Mouse (Mus musculus): ENCODE results near the gene Dbndd2. TPM values are rescaled to one million over a fixed set of nuclear protein-coding genes. Genes with fewer than 3 reads are reported as not detected.

Gene Dbndd2
- polyA plus RNA-seq, 1 experiment from 2014 or later, result 0.94 TPM

DNA sequence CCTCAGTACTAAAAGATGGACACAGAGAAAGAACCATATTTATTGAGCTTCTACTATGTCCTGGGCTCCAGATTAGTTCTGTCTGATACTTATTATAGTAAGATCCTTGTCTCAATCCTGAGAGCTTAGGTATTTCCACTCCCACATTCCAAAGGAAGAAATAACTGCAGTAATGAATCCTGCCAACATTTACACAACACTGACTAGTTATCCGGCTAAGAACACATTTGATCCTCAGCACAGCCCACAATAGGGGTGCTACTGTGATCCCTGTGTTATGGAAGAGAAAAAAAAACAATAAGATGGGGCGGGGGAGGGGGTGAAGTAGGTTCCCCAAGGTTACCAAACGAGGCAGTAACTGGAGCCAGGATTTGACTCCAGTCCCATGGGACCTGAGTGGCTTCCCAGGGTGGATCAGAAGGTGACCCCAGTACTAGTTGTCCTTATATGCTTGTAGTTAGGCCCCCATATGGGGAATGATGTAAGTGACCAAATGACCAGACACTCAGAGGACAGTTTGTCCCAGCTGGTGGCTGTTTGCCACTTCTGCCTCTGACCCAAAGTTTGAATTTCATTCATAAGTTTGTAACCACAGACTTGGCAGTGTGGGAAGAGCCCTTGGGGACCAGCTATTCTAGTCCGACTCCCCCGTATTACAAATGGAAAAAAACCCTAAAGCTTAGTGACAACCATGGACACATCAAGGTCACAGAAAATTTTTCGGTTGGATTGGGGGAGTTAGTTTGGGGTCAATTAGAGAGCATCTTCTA, 30.3 kb upstream of the Dbndd2 start:
- WGBS (ENCODE audit: insufficient replicate concordance), result 57% methylated on average over 6 of the region's 6 CpGs
- no peak overlapping the region for H3K9ac ChIP-seq
- no peak overlapping the region for H3K4me3 ChIP-seq
- no peak overlapping the region for H3K4me2 ChIP-seq
- H3K27ac ChIP-seq, result no peak overlapping the region
- H3K4me1 ChIP-seq, result peaks cover 11% of the 10 kb centered on the region; the same call in 1 of the 2 replicates
- no peak for ATAC-seq
- H3K9me3 ChIP-seq (replicated peaks), result no peaks in the 10 kb centered on the region
- no peaks in the 10 kb centered on the region for H3K36me3 ChIP-seq
- peaks cover 34% of the 10 kb centered on the region for H3K27me3 ChIP-seq (replicated peaks)

DNA sequence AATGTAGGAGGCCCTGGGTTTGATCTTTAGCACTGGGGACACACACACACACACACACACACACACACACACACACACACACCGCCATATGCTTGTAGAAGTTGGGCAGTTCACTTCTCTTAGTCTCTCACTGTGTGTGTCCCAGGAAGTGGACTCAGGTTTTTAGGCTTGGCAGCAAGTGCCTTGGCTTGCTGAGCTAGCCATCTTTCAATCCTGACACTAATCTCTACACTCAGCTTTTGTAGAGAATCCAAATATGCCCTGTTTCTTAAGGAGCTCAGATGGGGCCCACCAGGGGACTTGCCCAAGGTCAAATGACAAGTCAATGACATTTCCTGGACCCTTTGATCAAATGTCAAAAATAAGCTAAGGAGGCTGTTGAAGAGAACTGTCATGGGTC, 29.5 kb upstream of the Dbndd2 start:
- Histone ChIP-seq H3K4me3 (no peak overlapping the region), H3K9ac (no peak overlapping the region), H3K4me1 (peaks cover 11% of the 10 kb centered on the region; the same call in 1 of the 2 replicates), H3K36me3 (no peaks in the 10 kb centered on the region), H3K9me3 (replicated peaks) (no peaks in the 10 kb centered on the region), H3K27me3 (replicated peaks) (peaks cover 34% of the 10 kb centered on the region), H3K4me2 (no peak overlapping the region), H3K27ac (peak overlapping the region; percentile 52)
- 56% methylated on average over 1 of the region's 1 CpGs for WGBS (ENCODE audit: insufficient replicate concordance)
- ATAC-seq, result no peak

DNA sequence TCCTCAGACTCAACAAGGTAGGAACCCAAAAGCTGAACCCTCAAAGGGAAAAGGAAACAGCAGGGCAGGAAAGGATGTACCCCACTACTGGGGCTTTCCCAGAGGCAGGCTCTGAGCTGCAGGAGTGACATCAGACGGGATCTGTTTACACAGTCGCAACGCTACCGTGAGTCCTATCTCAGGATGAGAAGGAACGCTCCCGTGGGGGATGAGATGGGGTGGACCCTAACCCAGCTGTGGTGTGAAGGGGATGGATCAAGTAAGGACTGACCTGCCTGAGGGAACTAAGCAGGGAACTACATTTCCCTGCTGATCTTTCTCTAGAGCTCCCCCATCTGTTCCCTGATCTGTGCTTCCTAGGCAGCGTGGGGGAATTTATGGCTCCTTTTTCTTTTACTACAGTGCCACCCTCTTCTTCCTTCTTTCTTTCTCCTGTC, 29.0 kb upstream of the Dbndd2 start, which contains the start of gene Sys1:
Sys1 (plus strand) TSS at position 101 of the 437 bp plus-strand sequence.
- H3K4me3 ChIP-seq, result no peak within 1 kb of the TSS
- peak within 1 kb of the TSS; percentile 61 for H3K27ac ChIP-seq
- H3K4me2 ChIP-seq, result peak within 1 kb of the TSS; percentile 33
- peaks cover 33% of the 10 kb centered on the region for H3K27me3 ChIP-seq (replicated peaks)
- peak within 1 kb of the TSS; percentile 25; the same call in 1 of the 2 replicates for H3K9ac ChIP-seq
- no peak for ATAC-seq
- no peaks in the 10 kb centered on the region for H3K36me3 ChIP-seq
- no peaks in the 10 kb centered on the region for H3K9me3 ChIP-seq (replicated peaks)
- peaks cover 15% of the 10 kb centered on the region for H3K4me1 ChIP-seq
- WGBS (ENCODE audit: insufficient replicate concordance), result 4% methylated on average over 7 of the region's 7 CpGs

DNA sequence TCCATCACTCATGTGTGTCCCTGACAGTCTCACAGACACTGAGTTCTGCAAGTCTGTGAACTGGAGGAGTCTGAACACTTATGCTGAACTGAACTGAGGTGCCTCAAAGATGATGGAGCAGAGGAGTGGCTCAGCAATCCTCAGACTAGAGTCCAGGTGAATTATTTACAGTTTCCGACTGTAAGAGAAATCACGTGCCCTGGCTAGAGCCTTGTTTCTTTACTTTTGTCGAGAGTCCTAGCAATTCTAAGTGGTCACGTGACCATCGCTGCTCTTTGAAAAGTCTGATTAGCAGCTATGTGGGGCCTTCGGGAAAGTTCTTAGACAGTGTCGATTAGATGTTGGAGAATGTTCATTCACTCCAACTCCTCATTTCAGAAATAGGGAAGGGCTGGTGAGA, 28.0 kb upstream of the Dbndd2 start:
- ATAC-seq, result no peak
- no peak overlapping the region for H3K9ac ChIP-seq
- H3K9me3 ChIP-seq (replicated peaks), result no peaks in the 10 kb centered on the region
- peak overlapping the region; percentile 61 for H3K27ac ChIP-seq
- no peak overlapping the region for H3K4me3 ChIP-seq
- H3K27me3 ChIP-seq (replicated peaks), result peaks cover 26% of the 10 kb centered on the region
- 48% methylated on average over 7 of the region's 7 CpGs for WGBS (ENCODE audit: insufficient replicate concordance)
- no peak overlapping the region for H3K4me2 ChIP-seq
- peaks cover 25% of the 10 kb centered on the region for H3K4me1 ChIP-seq
- peaks cover 5% of the 10 kb centered on the region for H3K36me3 ChIP-seq

DNA sequence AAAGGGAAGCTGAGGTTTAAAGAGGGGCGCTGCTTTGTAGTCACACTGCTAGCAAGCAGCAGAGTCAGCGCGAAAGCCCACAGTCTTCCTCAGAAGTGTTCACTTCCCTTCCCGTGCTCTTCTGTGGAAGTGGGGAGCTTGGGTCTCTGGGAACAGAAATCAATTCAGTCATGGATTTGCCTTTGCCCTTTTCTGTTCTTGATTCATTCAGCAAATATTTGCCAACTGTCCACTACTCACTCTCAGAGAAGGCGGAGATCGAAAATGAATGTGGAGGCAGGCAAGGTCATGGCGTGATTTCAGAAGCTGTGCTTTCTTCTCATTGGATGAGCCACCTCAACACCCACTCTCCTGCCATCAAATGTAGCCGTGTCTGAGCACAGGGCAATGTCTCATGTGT, 27.4 kb upstream of the Dbndd2 start:
- peak overlapping the region; percentile 61 for H3K27ac ChIP-seq
- 57% methylated on average over 8 of the region's 8 CpGs for WGBS (ENCODE audit: insufficient replicate concordance)
- no peaks in the 10 kb centered on the region for H3K9me3 ChIP-seq (replicated peaks)
- ATAC-seq, result no peak
- H3K36me3 ChIP-seq, result peaks cover 11% of the 10 kb centered on the region
- H3K9ac ChIP-seq, result no peak overlapping the region
- peaks cover 23% of the 10 kb centered on the region for H3K27me3 ChIP-seq (replicated peaks)
- no peak overlapping the region for H3K4me2 ChIP-seq
- H3K4me3 ChIP-seq, result no peak overlapping the region
- peaks cover 29% of the 10 kb centered on the region for H3K4me1 ChIP-seq

DNA sequence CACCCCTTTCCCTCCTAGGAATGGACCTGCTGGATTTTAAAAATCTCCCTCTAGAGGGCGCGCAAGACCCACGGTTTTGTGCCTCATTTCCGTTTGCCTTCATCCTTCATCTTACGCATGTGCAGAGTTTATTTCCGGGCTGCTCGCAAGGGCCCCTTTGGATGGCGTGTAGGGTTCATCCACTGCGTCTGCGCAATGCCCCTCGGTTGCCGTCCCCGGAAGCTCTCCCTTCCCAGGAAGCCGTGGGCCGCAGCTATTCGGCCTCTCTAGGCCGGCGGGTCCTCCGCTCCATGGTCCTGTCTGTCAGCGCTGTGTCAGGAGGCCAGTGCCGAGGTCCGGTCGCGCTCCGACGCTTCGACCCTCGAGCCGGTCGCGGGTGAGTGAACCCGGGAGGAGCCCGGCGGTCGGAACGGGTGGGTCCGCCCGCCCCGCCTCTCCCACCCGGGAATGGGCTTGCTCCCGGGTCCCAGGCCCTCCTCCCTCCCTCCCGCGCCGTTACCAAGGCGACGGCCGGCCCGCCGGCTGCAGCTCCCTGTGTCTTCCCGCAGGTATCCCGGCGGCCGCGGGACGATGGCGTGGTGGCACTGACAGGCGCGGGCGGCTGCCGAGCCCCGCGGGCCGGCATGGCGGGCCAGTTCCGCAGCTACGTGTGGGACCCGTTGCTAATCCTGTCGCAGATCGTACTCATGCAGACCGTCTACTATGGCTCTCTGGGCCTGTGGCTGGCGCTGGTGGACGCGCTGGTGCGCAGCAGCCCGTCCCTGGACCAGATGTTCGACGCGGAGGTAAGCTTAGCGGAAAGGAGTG, 25.0 kb upstream of the Dbndd2 start, which contains the start of gene Gm20458:
Gm20458 (plus strand) TSS at position 223 of the 807 bp plus-strand sequence.
- Histone ChIP-seq H3K9ac (peak within 1 kb of the TSS; percentile 82), H3K4me1 (peaks cover 24% of the 10 kb centered on the region), H3K4me3 (peak within 1 kb of the TSS; percentile 86), H3K27me3 (replicated peaks) (peaks cover 19% of the 10 kb centered on the region; the same call in 1 of the 2 replicates), H3K36me3 (peaks cover 34% of the 10 kb centered on the region), H3K4me2 (peak within 1 kb of the TSS; percentile 89), H3K9me3 (replicated peaks) (no peaks in the 10 kb centered on the region), H3K27ac (peak within 1 kb of the TSS; percentile 72)
- under 1% methylated on average over 78 of the region's 79 CpGs for WGBS (ENCODE audit: insufficient replicate concordance)
- peak; percentile 98 for ATAC-seq

DNA sequence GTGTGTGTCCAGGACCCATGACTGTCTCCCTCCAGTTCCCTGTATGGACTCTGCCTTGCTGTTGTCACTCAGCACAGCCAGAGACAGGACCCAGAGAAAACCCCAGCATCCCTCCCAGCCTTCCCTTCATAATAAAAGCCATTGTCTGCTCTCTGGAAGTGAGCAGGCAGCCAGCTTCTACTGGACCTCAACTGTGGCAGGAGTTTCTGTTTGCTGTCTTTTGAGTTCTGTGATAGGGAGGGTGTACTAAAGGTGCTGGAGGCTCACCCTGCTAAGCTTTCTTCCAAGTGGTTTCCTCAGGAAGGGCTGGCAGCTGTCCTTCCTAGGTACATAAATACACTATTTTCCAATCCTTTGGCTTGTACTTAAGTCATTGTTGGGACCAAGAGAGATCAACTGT, 20.7 kb upstream of the Dbndd2 start:
- H3K27me3 ChIP-seq (replicated peaks), result no peaks in the 10 kb centered on the region
- ATAC-seq, result no peak
- no peak overlapping the region for H3K4me3 ChIP-seq
- H3K4me2 ChIP-seq, result no peak overlapping the region
- no peaks in the 10 kb centered on the region for H3K9me3 ChIP-seq (replicated peaks)
- H3K4me1 ChIP-seq, result peaks cover 36% of the 10 kb centered on the region
- H3K36me3 ChIP-seq, result peaks cover 40% of the 10 kb centered on the region
- no peak overlapping the region for H3K27ac ChIP-seq
- no peak overlapping the region for H3K9ac ChIP-seq

DNA sequence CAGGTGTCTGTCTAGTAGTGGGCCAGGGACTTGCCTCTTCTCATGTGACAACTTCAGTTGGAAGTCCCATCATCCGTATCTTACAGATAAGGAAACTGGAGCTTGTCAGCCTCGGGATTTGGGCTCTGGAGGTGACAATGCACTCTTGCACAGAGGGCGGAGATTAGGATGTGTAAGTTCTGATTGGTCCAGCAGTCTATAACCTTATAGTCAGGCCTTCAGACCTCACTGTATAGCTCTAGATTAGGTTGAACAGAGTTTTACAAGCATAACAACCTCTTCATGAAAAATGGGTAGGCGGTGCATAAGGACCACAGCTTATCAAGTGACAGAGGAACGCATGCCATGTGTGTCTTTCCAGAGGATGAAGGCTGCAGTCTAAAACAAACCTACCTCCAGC, 19.1 kb upstream of the Dbndd2 start:
- no peaks in the 10 kb centered on the region for H3K27me3 ChIP-seq (replicated peaks)
- 48% methylated on average over 5 of the region's 5 CpGs for WGBS (ENCODE audit: insufficient replicate concordance)
- H3K36me3 ChIP-seq, result peaks cover 40% of the 10 kb centered on the region
- no peak overlapping the region for H3K4me2 ChIP-seq
- no peaks in the 10 kb centered on the region for H3K9me3 ChIP-seq (replicated peaks)
- peak; percentile 68 for ATAC-seq
- H3K27ac ChIP-seq, result no peak overlapping the region; the same call in 1 of the 2 replicates
- H3K9ac ChIP-seq, result no peak overlapping the region
- no peak overlapping the region for H3K4me3 ChIP-seq
- peaks cover 33% of the 10 kb centered on the region for H3K4me1 ChIP-seq

DNA sequence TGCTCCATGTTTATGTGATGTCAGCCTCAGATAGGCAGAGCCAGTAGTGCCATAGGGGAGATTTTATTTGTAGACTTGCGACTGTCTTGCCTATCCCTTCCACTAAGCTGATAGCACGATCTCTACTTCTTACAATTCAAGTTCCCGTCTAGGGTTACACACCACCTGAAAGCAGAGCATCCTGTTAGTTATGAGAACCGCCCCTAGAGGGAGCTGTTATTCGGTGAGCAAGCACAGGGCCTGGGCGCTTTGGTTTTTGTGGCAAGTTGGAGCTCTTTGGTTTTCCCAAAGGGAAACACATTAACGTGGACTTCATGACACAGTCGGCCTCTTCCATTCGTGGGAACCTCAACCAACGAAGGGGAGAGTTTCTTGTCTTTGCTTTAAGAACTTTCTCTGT, 15.7 kb upstream of the Dbndd2 start:
- Histone ChIP-seq H3K4me2 (no peak overlapping the region), H3K27ac (no peak overlapping the region), H3K4me3 (no peak overlapping the region), H3K9ac (no peak overlapping the region), H3K4me1 (peaks cover 13% of the 10 kb centered on the region), H3K36me3 (peaks cover 20% of the 10 kb centered on the region), H3K27me3 (replicated peaks) (no peaks in the 10 kb centered on the region), H3K9me3 (replicated peaks) (no peaks in the 10 kb centered on the region)
- 0 out of 2 replicates have a peak, but pooled peaks have one; percentile 44 for ATAC-seq
- 20% methylated on average over 10 of the region's 10 CpGs for WGBS (ENCODE audit: insufficient replicate concordance)

DNA sequence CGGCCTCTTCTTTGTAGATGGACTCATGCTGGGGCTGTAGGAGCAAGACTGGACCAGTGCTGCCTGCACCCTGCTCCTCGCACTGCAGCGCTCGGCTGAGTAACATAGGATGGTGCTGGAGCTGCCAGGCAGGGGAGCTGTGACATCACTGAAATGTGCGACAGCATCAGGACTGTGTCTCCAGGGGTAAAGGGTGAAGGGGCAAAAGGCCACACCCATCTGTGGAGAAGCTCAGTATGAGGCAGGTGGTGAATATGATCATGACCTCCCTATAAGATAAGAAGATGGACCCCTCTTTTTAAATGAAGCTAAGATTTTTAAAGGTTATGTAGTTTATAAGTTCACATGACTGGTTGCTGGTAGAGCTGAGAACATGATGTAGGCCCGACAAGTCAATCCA, 12.3 kb upstream of the Dbndd2 start, which contains the start of gene Trp53tg5:
Trp53tg5 (minus strand) TSS at position 101 of the 400 bp plus-strand sequence.
- WGBS (ENCODE audit: insufficient replicate concordance), result 80% methylated on average over 6 of the region's 6 CpGs
- no peak within 1 kb of the TSS for H3K4me2 ChIP-seq
- no peak within 1 kb of the TSS for H3K4me3 ChIP-seq
- H3K9me3 ChIP-seq (replicated peaks), result no peaks in the 10 kb centered on the region
- H3K4me1 ChIP-seq, result no peaks in the 10 kb centered on the region
- no peak within 1 kb of the TSS for H3K9ac ChIP-seq
- H3K36me3 ChIP-seq, result peaks cover 9% of the 10 kb centered on the region
- H3K27me3 ChIP-seq (replicated peaks), result no peaks in the 10 kb centered on the region
- ATAC-seq, result no peak
- H3K27ac ChIP-seq, result no peak within 1 kb of the TSS

DNA sequence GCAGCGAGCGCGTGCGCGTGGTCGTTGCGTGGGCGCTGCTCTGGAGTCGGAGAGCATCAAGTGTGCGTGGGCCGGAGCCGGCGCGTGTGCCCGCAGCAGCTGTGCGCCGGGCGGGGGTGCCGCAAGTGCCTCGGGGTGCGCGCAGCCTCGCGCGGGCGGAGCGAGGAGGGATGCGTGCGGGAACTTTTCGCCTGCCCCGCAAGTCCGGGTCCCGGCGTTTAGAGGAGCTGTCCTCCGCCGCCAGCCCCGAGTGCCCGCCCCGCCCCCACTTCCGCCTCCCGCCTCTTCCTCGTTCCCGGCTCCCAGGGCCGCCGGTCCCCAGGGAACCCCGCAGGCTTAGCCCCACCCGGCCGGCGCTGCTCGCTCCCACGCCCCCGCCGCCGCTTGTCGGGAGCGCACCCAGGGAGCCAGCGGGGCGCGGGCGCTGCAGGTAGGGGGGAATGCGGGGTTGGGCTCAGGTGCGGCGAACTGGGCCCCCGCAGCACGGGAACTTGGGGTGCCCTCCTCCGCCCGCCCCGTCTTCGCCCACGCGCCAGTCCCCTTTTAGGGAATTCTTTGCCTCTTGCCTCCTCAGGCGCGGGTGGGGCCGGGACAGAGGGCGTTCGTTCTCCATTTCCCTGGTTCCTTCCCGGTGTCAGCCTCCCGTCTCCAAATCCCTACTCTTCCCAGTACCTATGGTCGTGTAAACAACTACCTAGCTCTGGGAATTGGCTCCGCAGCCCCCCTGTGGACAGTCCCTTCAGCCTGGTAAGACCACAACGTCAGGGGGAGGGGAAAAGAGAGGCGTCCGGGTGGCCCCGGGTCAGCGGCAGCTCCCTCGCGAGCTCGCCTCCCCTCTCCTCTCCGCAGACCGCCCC, 580 bp downstream of the Dbndd2 start:
- H3K9ac ChIP-seq, result peak overlapping the region; percentile 40
- 0 out of 2 replicates have a peak, but pooled peaks cover 3% of the 10 kb centered on the region for H3K36me3 ChIP-seq
- peaks cover 12% of the 10 kb centered on the region; the same call in 1 of the 2 replicates for H3K4me1 ChIP-seq
- H3K4me3 ChIP-seq, result peak overlapping the region; percentile 61
- H3K27me3 ChIP-seq (replicated peaks), result peaks cover 57% of the 10 kb centered on the region
- no peak overlapping the region for H3K27ac ChIP-seq
- H3K4me2 ChIP-seq, result peak overlapping the region; percentile 71
- ATAC-seq, result peak; percentile 18; the same call in 1 of the 2 replicates
- no peaks in the 10 kb centered on the region for H3K9me3 ChIP-seq (replicated peaks)
- under 1% methylated on average over 90 of the region's 90 CpGs for WGBS (ENCODE audit: insufficient replicate concordance)

Measured in liver, embryonic 12.5 days (tissue).